In genomic region chr1:23255925-23256629, GRCm38 (mm10) we compare ENCODE assay signal across 8 mouse cellular contexts.
A peak's percentile ranks its signal among the peaks of the same experiment; 100 is the strongest.
DNase-seq lines count a peak whose midpoint lies in the region; ATAC-seq lines count a peak whose summit lies in the region.

No protein-coding gene starts in this region.

- H3K4me2 ChIP-seq in embryonic facial prominence, embryonic 11.5 days (ENCODE audit: low read depth, low read length) = peak overlapping the region; percentile 63
- H3K4me2 ChIP-seq in intestine, embryonic 16.5 days (ENCODE audit: low read depth, low read length) = peak overlapping the region; percentile 76

- no peaks in the 10 kb centered on the region for H3K9me3 ChIP-seq in embryonic facial prominence, embryonic 11.5 days (replicated peaks; ENCODE audit: control insufficient read depth, low read length)
- H3K9me3 ChIP-seq in intestine, embryonic 16.5 days (ENCODE audit: control insufficient read depth, low read length) = no peaks in the 10 kb centered on the region
- H3K9me3 ChIP-seq in midbrain, embryonic 10.5 days (replicated peaks) = no peaks in the 10 kb centered on the region

- WGBS in embryonic facial prominence, embryonic 11.5 days = under 1% methylated on average over 53 of the region's 80 CpGs
- WGBS in intestine, embryonic 16.5 days = under 1% methylated on average over 53 of the region's 80 CpGs
- under 1% methylated on average over 68 of the region's 80 CpGs for WGBS in midbrain, embryonic 10.5 days

- peak overlapping the region; percentile 71 for H3K4me3 ChIP-seq in embryonic facial prominence, embryonic 11.5 days (ENCODE audit: low read depth, low read length)
- H3K4me3 ChIP-seq in intestine, embryonic 16.5 days (ENCODE audit: low read length) = peak overlapping the region; percentile 76
- peak overlapping the region; percentile 80 for H3K4me3 ChIP-seq in midbrain, embryonic 10.5 days

- H3K27ac ChIP-seq in embryonic facial prominence, embryonic 11.5 days (replicated peaks; ENCODE audit: low read depth, low read length) = peak overlapping the region; percentile 63; the same call in 1 of the 2 replicates
- H3K27ac ChIP-seq in intestine, embryonic 16.5 days (ENCODE audit: low read length) = peak overlapping the region; percentile 91
- peak overlapping the region; percentile 95 for H3K27ac ChIP-seq in midbrain, embryonic 10.5 days (replicated peaks)

- no peaks in the 10 kb centered on the region for H3K36me3 ChIP-seq in embryonic facial prominence, embryonic 11.5 days (replicated peaks; ENCODE audit: control insufficient read depth, insufficient read depth, low read depth, low read length)
- no peaks in the 10 kb centered on the region for H3K36me3 ChIP-seq in intestine, embryonic 16.5 days (ENCODE audit: control insufficient read depth, insufficient read depth, low read length)
- no peaks in the 10 kb centered on the region for H3K36me3 ChIP-seq in midbrain, embryonic 10.5 days

- peak; percentile 98 for DNase-seq in adrenal gland, postnatal 25 days
- DNase-seq in embryonic facial prominence, embryonic 11.5 days (ENCODE audit: low spot score) = peak; percentile 96
- peak; percentile 74 for DNase-seq in gonadal fat pad, adult 2 months (ENCODE audit: low read depth)
- DNase-seq in left cerebral cortex, postnatal 25 days (ENCODE audit: low spot score in 2 of 2) = peak; percentile 97 to 98
- peak; percentile 96 for DNase-seq in midbrain, embryonic 10.5 days (ENCODE audit: low spot score)
- peak; percentile 96 for DNase-seq in right cerebral cortex, postnatal 36 days (ENCODE audit: low spot score in 2 of 2)
- DNase-seq in urinary bladder, postnatal 4 days (ENCODE audit: low spot score in 2 of 2) = peak; percentile 96 to 97

- H3K4me1 ChIP-seq in embryonic facial prominence, embryonic 11.5 days (ENCODE audit: control insufficient read depth, insufficient read depth, low read length) = no peaks in the 10 kb centered on the region
- peaks cover 3% of the 10 kb centered on the region; the same call in 1 of the 2 replicates for H3K4me1 ChIP-seq in intestine, embryonic 16.5 days (ENCODE audit: control insufficient read depth, insufficient read depth, low read length)
- H3K4me1 ChIP-seq in midbrain, embryonic 10.5 days = peaks cover 36% of the 10 kb centered on the region

- ATAC-seq in embryonic facial prominence, embryonic 11.5 days (replicated peaks; ENCODE audit: insufficient number of reproducible peaks, low FRiP score, low TSS enrichment, low read depth) = peak; percentile 99
- peak; percentile 99 for ATAC-seq in intestine, embryonic 16.5 days

- H3K9ac ChIP-seq in embryonic facial prominence, embryonic 11.5 days (replicated peaks; ENCODE audit: low read length) = peak overlapping the region; percentile 80
- H3K9ac ChIP-seq in intestine, embryonic 16.5 days (ENCODE audit: low read depth, low read length) = peak overlapping the region; percentile 90

- intact Hi-C loops in left cerebral cortex, postnatal 25 days (cut with DNase I) = loop anchor here (2.0 kb wide), 1 partner anchor 127 kb away; no protein-coding TSS in a partner anchor

- no peaks in the 10 kb centered on the region for H3K27me3 ChIP-seq in embryonic facial prominence, embryonic 11.5 days (ENCODE audit: control insufficient read depth, insufficient read depth, low read length)
- no peaks in the 10 kb centered on the region for H3K27me3 ChIP-seq in intestine, embryonic 16.5 days (replicated peaks; ENCODE audit: control insufficient read depth, insufficient read depth, low read length)
- no peaks in the 10 kb centered on the region for H3K27me3 ChIP-seq in midbrain, embryonic 10.5 days (ENCODE audit: low read depth, poor library complexity, severe bottlenecking)

Comparison
In these comparisons a context has a peak if more than half of its experiments do, and no peak if none do; other contexts are left out.
1. Peak in every context shown above with its lines: DNase-seq, ATAC-seq, H3K4me3 ChIP-seq and H3K27ac ChIP-seq.